Mouse (Mus musculus): Measurements from ENCODE around the gene Pard3. TPM values are rescaled to one million over a fixed set of nuclear protein-coding genes. Genes with fewer than 3 reads are reported as not detected.

The Pard3 gene
- total RNA-seq, 2 experiments from 2014 or later: not detected

- ATAC-seq (replicated peaks; ENCODE audit: poor library complexity): no peak
Observed at GRCm38 (mm10) chr8:127269082-127269747, 205.5 kb downstream of the Pard3 start.

GRCm38 (mm10) chr8:127271186-127271585 is 207.5 kb downstream of the Pard3 start:
- ATAC-seq (replicated peaks; ENCODE audit: poor library complexity): no peak

GRCm38 (mm10) chr8:127280299-127280974 is 216.7 kb downstream of the Pard3 start:
- no peak for ATAC-seq (replicated peaks; ENCODE audit: poor library complexity)

GRCm38 (mm10) chr8:127281035-127281434 is 217.3 kb downstream of the Pard3 start:
- 0 out of 2 replicates have a peak, but pooled peaks have one; percentile 42 for ATAC-seq (replicated peaks; ENCODE audit: poor library complexity)

GRCm38 (mm10) chr8:127284462-127285216 is 220.9 kb downstream of the Pard3 start:
- ATAC-seq (replicated peaks; ENCODE audit: poor library complexity): peak; percentile 50

GRCm38 (mm10) chr8:127287816-127288215 is 224.1 kb downstream of the Pard3 start:
- no peak for ATAC-seq (replicated peaks; ENCODE audit: poor library complexity)

GRCm38 (mm10) chr8:127292307-127292706 is 228.6 kb downstream of the Pard3 start:
- ATAC-seq (replicated peaks; ENCODE audit: poor library complexity): no peak

GRCm38 (mm10) chr8:127293025-127293729 is 229.5 kb downstream of the Pard3 start:
- no peak for ATAC-seq (replicated peaks; ENCODE audit: poor library complexity)

GRCm38 (mm10) chr8:127294061-127294460 is 230.4 kb downstream of the Pard3 start:
- ATAC-seq (replicated peaks; ENCODE audit: poor library complexity): no peak

GRCm38 (mm10) chr8:127295848-127296247 is 232.2 kb downstream of the Pard3 start:
- no peak for ATAC-seq (replicated peaks; ENCODE audit: poor library complexity)

- ATAC-seq (replicated peaks; ENCODE audit: poor library complexity): no peak
Observed at GRCm38 (mm10) chr8:127300493-127300892, 236.8 kb downstream of the Pard3 start.

GRCm38 (mm10) chr8:127302847-127303445 is 239.3 kb downstream of the Pard3 start:
- ATAC-seq (replicated peaks; ENCODE audit: poor library complexity): no peak

GRCm38 (mm10) chr8:127307026-127307425 is 243.3 kb downstream of the Pard3 start:
- ATAC-seq (replicated peaks; ENCODE audit: poor library complexity): no peak

GRCm38 (mm10) chr8:127309363-127309762 is 245.7 kb downstream of the Pard3 start:
- ATAC-seq (replicated peaks; ENCODE audit: poor library complexity): no peak

GRCm38 (mm10) chr8:127315811-127316210 is 252.1 kb downstream of the Pard3 start:
- no peak for ATAC-seq (replicated peaks; ENCODE audit: poor library complexity)

- ATAC-seq (replicated peaks; ENCODE audit: poor library complexity): peak; percentile 37; the same call in 1 of the 2 replicates
Observed at GRCm38 (mm10) chr8:127317914-127318313, 254.2 kb downstream of the Pard3 start.

GRCm38 (mm10) chr8:127318377-127319159 is 254.9 kb downstream of the Pard3 start:
- ATAC-seq (replicated peaks; ENCODE audit: poor library complexity): peak; percentile 54

- no peak for ATAC-seq (replicated peaks; ENCODE audit: poor library complexity)
Observed at GRCm38 (mm10) chr8:127320930-127321329, 257.2 kb downstream of the Pard3 start.

GRCm38 (mm10) chr8:127323583-127324360 is 260.1 kb downstream of the Pard3 start:
- ATAC-seq (replicated peaks; ENCODE audit: poor library complexity): no peak

Data from megakaryocyte progenitor cell, adult 5-6 weeks (primary cell).